Mouse (Mus musculus): ENCODE measurements around the gene Gbp4. TPM values are rescaled to one million over a fixed set of nuclear protein-coding genes. Genes with fewer than 3 reads are reported as not detected.
"Not testable (repeated sequence)": the region's sequence is repeated elsewhere in the genome, so short reads cannot be mapped to it uniquely, and the experiment has no call there.

The Gbp4 gene
- 18.4 and 23.9 TPM in 2 replicates for polyA plus RNA-seq (2012; rRNA removed)

DNA sequence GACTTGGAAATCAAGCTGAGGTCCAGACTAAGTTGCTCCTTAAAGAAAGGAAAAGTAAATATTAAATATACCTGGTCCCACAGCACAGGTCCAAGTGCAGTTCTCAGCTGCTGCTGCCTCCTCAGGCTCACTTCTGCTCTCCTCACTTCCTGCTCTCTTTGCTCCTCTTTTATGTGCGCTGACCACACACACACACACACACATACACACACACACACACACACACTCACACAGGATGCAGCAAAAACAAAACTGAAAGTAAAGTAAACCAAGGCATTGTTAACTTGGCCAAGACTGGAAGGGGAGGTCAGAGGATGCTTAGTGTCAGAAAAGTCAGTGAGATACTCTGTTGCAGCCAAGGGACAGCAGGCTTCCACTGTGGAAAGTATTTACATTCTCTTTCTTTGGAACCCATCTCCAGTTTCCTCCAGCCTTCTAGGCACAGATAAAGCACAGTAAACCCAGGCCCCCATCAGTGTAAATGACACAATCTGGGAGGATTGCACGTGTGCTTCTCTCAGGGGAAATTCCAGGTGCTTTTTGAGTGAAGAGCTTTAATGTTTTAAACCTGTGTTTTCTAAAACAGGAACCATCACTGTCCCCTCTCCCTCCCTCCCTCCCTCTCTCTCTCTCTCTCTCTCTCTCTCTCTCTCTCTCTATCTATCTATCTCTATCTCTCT is at the start of gene Gbp4, which contains the start of the genes Gbp9 and Gbp8:
Gene Gbp4, minus strand, starts transcription at position 178 of the 680 bp plus-strand sequence.
Gene Gbp9, minus strand, starts transcription at position 131 of the 680 bp plus-strand sequence.
Gene Gbp8, minus strand, starts transcription at position 132 of the 680 bp plus-strand sequence.
- not testable (repeated sequence) for DNase-seq (ENCODE audit: low spot score)

DNA sequence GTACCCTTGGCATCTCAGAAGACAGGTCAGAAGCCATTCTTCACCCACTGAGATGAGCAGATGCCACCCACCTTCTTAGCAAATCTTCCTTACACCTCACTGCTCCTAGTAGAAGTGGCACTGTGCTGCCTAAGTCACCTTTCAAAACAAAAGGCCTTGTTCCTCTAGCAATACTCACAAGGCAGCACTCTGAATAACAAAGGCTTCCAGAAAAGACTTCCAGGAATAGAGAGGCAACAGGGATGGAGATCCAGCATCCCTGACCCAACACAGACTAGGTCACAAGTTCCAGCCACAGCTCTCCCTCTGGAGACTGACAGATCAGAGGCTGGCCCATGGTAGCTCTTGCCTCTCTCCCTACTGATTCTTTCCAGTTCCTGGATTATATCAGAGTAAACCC is 42.1 kb upstream of the Gbp4 start:
- DNase-seq (ENCODE audit: low spot score): no peak

DNA sequence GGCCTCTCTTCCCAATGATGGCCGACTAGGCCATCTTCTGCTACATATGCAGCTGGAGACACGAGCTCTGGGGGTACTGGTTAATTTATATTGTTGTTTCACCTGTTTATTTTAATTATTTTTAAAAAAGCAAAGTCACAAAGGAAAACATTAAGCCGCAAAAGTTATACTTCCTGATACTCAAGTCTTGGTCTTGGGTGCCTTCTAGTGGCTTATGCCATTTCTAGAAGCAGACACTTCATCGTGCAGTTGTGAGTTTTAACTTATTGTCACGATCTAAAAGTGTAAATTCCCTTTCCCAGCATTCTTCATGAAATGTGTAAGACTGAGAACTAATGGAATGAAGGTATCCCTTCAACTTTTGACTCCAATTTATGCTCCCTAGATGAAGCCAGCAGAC is 17.2 kb upstream of the Gbp4 start:
- no peak for DNase-seq (ENCODE audit: low spot score)

DNA sequence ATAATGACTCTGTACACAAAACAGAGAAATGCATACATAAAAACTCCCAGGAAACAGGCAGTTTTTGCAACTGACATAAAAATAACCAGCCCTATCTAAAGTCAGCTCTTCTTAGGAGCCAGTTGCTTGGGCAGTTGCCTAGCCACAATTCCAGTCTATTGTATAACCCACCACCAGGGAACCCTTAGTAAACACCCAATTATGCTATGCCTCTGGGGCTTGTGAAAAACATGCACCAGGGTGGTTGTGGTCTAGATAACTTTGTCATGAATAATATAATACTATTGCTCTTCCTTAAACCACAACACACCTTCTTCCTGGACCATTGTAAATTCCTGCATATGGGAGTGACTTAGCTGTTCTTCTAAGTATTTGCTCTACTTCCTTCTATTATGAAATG is 14.7 kb upstream of the Gbp4 start:
- no peak for DNase-seq (ENCODE audit: low spot score)

DNA sequence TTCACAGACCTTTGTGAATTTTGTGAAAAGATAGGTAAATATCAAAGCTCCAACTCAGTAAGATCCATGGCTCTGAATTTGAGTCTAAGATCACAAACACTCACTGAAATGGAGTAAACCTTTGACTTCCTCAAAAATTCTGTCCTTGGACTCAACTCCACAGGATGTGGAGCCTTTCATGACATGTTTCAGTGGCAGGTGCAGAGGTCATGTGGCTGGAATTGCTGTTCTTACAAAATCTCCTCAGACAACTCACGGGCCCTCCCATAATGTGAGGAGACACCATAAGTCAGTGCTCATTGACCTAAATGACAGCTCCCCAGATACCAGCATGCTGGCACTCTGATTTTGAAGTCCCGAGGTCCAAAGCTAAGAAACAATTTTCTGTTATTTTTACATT is 8.7 kb upstream of the Gbp4 start:
- not testable (repeated sequence) for DNase-seq (ENCODE audit: low spot score)

DNA sequence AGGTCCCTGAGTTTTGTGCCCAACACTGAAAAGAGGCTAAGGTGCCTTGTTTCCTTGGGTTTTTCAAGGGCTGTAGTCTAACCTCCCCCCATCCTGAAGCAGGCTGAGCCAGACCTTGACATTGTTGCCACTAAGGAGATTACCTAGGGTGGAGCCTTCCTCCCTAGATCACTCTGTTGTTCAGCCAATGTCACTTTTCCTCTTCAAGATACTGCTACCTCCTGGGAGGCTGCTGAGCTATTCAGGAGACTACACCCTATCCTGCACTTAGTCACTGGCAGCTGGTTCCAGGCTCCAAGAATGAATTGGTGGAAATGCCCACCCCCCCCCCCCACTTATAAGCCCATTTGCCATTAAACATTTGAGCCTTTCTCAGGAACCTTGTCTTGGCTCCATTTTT is 7.1 kb upstream of the Gbp4 start:
- no peak for DNase-seq (ENCODE audit: low spot score)

DNA sequence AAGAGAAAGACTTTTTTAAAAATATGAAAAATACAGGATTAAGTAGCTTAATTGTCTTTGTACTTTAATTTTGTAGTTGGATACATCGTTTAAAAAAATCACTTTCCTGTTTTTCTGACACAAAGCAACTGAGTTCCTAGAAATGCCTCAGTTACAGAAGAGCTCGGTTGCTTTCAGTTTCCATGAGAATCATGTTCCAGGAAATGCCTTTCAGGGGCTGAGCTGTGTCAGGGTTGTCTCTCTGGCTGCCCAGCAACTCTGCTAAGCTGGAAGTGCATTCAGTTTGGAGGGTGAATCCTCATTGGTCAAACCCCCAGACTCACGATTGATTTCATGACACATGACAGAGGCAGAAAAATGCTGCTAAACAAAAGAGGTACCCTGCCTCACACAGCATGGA is 6.3 kb upstream of the Gbp4 start:
- not testable (repeated sequence) for DNase-seq (ENCODE audit: low spot score)

DNA sequence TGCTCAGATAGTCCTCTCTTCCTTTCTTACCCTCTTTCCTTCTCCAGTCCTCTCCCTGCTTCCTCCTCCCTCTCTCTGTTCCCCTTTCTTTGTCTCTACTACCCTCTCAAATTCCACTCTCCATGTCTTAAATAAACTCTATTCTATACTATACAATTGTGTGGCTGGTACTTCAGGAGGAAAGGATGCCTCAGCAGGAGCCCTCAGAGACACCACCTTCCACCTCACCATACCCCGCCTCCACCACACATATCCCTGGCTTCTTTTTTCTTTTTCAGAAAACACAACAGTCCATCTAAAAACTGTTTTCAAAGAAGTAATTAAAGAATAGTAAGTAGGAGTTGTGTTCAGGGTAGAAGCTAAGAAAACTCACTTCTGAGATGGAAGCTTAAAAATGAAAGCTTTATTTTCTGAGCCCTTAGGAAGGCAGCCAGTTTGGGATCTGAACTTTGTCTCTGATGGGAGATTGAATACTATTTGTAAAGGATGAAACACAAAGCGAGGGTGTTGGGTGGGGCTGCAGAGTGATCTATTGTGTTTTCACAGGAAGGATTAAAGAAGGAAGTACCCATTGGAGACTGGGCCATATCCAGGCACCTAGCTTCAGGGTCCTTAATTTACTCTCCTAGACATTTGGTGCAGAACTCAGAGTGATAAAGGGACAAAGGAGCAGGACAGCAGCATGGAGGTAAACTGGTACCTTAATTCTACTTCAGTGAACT is 864 bp upstream of the Gbp4 start:
- not testable (repeated sequence) for DNase-seq (ENCODE audit: low spot score)

DNA sequence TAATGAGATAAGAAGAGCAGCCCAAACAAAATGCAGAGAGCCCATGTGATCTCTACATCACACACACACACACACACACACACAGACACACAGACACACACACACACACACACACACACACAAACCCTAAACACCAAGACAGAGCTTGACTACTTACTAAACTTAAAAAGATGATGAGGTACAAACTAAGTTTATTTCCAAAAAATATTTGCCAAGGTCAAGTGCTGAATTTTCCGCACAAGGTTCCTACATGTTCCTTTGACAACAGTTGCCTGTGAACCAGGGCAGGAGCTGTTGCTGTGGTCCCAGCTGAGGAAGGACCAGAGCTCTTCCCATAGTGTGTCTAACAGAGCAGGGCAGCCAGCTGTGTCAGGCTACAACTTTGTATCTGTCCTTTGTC is 480 bp downstream of the Gbp4 start:
- no peak for DNase-seq (ENCODE audit: low spot score)

DNA sequence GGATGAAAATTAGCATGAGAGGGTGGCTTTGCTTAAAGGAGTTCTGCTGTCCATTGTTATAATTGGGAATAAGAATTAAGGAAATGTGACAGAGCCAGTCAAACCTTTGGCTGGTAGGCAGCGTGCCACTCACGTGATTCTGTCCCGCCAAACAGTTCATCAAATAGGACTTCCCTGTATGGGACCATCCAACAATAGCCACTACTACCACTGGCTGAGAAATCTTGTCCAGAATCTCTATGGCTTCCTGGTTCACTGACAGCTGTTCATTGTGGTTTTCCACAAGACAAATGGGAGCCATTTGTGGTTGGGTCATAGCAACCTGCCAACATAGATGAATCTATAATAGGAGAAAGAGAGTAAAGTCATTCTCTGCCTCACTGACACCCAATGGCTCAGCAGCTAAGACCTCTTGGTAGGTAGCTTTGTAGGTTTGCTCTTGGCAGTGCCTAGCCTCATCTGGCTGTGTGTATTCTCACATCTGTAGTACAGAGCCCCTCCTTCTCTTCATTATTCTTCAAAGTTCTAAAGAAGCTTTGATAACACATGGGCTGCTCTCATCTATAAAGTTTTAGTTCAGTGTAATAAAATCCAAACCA is 2.6 kb downstream of the Gbp4 start:
- DNase-seq (ENCODE audit: low spot score): not testable (repeated sequence)

DNA sequence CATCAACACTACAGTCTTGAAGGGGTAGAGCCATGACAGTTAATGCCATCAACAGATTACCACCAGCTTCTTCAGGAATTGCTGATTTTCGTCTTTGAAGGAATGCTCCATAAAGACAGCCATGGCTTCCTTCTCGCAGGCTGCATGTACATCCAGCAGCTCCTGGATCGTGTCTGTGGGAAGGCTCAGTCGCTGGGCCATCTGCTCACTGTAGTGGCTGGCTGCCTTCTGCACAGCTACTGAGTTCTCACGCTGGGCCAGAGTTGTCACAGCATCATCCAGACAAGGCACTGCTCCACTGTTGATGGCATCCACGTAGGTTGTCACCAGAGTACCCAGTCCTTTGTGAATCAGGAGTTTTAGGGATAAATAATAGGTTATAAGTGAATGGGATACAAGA is 17.7 kb downstream of the Gbp4 start:
- DNase-seq (ENCODE audit: low spot score): not testable (repeated sequence)

DNA sequence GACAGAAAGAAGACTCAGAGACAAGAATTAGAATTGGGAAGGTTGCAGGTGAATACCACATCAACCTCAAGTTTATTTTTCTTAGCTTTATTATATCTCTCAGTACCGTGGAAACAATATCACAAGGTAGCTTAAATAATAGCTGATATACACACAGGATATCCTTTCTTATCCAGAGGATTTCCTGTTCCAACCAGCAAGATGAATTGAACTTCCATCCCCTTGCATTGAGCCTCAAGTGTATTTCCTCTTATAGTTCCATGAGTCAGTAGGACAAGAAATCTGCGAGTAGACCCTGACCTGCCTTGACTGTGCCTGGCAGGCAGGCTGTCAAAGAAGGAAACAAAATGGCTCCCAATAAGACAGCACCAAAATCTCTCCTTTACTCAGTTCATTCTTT is 23.6 kb downstream of the Gbp4 start:
- no peak for DNase-seq (ENCODE audit: low spot score)

DNA sequence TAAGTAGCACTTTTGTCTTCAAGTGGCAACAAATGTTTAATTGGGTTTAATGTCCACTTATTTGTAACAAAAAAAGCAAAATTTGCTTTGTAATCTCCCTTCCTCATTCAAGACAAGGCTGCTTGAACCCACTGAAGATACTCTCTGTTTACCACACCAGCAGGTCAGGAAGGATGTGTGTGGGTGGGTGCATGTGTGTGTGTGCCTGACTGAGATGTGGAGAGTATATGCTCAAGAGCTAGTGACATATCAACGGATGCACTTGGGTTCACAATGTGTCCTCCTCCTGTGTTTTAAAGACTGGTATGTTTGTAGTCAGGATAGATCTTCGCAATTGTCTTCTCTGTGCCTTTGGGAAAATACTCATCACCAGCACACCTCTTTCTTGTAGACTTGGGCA is 24.7 kb downstream of the Gbp4 start:
- DNase-seq (ENCODE audit: low spot score): no peak

DNA sequence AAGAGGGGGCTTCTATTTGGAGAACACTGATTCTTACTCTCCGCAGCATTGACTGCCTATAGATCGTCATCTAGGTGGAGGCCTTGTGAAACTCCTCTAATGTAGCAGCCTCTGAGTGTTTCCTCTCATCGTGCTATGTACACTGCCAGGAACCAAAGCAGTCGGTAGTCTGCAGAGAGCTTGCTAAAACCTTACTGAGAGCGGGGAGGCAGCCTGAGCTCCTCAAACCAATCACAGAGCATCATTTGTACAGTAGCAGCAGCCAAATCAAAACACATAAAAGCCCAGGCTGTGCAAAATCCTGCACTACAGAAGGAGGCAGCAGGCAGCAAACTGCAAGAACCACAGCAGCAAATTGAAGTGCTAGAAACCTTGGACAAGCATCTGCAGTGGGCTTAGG is 25.7 kb downstream of the Gbp4 start:
- DNase-seq (ENCODE audit: low spot score): no peak

DNA sequence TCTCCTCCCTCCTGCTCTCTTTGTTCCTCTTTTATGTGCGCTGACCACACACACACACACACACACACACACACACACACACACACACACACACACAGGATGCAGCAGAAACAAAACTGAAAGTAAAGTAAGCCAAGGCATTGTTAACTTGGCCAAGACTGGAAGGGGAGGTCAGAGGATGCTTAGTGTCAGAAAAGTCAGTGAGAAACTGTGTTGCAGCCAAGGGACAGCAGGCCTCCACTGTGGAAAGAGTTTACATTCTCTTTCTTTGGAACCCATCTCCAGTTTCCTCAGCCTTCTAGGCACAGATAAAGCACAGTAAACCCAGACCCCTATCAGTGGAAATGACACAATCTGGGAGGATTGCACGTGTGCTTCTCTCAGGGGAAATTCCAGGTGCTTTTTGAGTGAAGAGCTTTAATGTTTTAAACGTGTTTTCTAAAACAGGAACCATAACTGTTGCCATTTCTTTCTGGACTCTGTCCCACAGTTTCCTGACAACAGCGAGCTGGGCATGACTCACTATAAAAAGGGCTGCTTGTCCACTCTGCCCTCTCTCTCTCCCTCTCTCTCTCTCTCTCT is 29.0 kb downstream of the Gbp4 start:
- not testable (repeated sequence) for DNase-seq (ENCODE audit: low spot score)

DNA sequence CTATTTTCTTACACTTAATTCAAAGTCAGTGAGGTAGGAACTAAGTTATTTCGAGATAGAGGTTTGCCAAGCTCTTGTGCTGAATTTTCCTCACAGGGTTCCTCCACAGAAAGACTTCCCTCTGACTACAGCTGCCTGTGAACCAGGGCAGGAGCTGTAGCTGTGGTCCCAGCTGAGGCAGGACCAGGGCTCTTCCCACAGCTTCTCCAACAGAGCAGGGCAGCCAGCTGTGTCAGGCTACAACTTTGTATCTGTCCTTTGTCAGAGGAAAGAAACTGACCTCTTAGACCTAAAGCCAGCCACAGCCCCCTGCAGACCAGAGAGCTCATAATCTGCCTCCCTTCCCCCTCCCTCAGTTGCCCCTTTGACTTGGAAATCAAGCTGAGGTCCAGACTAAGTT is 29.6 kb downstream of the Gbp4 start:
- DNase-seq (ENCODE audit: low spot score): not testable (repeated sequence)

DNA sequence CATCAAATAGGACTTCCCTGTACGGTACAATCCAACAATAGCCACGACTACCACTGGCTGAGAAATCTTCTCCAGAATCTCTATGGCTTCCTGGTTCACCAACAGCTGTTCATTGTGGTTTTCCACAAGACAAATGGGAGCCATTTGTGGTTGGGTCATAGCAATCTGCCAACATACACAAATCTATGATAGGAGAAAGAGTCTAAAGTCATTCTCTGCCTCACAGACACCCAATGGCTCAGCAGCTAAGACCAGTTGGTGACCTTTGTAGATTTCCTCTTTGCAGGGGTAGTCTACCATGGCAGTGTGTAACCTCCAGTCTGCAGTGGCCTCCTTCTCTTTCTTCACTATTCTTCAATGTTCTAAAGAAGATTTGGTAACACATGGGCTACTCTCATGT is 33.7 kb downstream of the Gbp4 start:
- not testable (repeated sequence) for DNase-seq (ENCODE audit: low spot score)

DNA sequence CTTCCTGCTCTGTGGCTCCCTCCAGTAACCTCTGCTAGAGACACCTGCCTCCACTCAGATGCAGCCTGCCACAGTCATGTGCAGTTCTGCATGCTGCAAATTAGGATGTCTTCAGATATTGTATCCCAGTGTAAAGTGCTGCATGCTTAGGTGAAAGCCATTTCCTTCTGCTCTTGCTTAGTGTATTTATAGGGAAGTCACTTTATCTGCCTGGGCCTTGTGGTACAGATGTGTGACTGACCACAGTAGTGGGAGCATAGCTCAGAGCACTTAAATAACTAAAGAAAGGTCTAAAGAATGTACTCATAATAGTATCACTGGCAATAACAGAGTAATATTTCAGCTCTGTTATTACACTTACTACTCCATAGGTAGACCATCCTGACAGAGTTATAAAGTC is 57.5 kb downstream of the Gbp4 start:
- DNase-seq (ENCODE audit: low spot score): no peak

DNA sequence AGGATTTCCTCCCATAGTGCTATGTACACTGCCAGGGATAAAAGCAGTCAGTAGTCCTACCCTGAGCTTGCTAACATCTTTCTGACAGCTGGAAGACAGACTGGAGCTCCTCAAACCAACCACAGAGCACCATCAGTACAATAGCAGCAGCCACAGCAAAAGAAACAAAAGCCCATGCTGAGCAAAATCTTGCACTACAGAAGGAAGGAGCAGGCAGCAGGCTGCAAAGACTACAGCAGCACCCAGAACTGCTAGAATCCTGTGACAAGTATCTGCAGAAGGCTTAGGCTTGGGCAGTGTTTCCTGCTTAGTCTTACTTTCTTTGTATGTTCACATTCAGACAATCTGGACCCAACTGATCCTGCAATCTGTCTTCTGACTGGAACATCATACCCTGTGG is 71.0 kb downstream of the Gbp4 start:
- not testable (repeated sequence) for DNase-seq (ENCODE audit: low spot score)

Data from urinary bladder, adult 2 months (tissue).